Mouse (Mus musculus) brain, adult 10 weeks (tissue): ENCODE measurements around the gene Fbxw22. TPM values are rescaled to one million over a fixed set of nuclear protein-coding genes. Genes with fewer than 3 reads are reported as not detected.

Experiments used
- polyA plus RNA-seq: library from polyadenylated mRNA; stranded (reverse); fragments of 350-450 nt; fragmentation: Illumina TruSeq; extraction: RNeasy Lipid Tissue Mini Kit (QIAGEN cat#74804); gene quantifications from one replicate; pipeline ENCODE4 v1.2.3, GENCODE M21; 2015; ENCODE audit warnings: low read depth, low replicate concordance

Gene Fbxw22
- polyA plus RNA-seq: not detected

DNA sequence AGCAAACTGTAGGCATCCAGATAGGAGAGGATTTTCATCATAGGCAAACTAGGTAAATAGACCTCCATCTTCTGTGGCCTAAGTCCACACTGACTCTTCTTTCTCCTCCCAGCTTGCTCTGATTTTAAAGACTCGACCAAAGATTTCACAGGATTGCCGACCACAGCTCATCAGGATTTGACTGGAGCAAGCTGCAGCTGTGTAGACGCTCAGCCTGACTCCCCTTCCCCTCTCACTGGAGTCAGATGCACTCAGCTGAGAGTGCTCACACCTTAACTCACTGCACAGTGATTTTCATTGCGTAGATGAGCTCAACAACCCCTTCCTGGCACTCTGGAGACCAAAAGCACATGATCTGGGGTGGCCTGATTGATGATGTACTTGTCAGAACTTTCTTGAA lies at the start of gene Fbxw22:
TSS of gene Fbxw22 (minus strand) at position 101 of the 400 bp plus-strand sequence.

DNA sequence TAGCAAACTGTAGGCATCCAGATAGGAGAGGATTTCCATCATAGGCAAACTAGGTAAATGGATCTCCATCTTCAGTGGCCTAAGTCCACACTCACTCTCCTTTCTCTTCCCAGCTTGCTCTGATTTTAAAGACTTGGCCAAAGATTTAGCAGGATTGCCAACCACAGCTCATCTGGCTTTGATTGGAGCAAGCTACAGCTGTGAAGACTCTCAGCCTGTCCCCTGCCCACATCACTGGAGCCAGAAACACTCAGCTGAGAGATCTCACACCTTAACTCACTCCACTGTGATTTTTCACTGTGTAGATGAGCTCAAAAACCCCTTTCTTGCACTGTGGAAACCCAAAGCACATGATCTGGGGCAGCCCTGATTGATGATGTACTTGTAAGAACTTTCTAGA lies 44.9 kb upstream of the Fbxw22 start, which contains the start of gene Fbxw16:
TSS of gene Fbxw16 (minus strand) at position 101 of the 400 bp plus-strand sequence.

GRCm38 (mm10) chr9:109339559-109339958 lies 64.5 kb downstream of the Fbxw22 start, which contains the start of gene Fbxw28:
Fbxw28 (minus strand) TSS chr9:109339659.

Other genes with a start within 250 kb of the Fbxw22 start
- not detected for gene Fbxw21, start 242.3 kb downstream of the Fbxw22 start, polyA plus RNA-seq
- gene Fbxw13, start 208.3 kb downstream of the Fbxw22 start, polyA plus RNA-seq: not detected
- not detected for gene Fbxw20, start 169.5 kb downstream of the Fbxw22 start, polyA plus RNA-seq
- gene Fbxw14, start 116.6 kb downstream of the Fbxw22 start, polyA plus RNA-seq: not detected
- not detected for gene Fbxw28, start 64.6 kb downstream of the Fbxw22 start, polyA plus RNA-seq
- gene Fbxw16, start 44.8 kb upstream of the Fbxw22 start, polyA plus RNA-seq: not detected
- gene Fbxw19, start 91.6 kb upstream of the Fbxw22 start, polyA plus RNA-seq: not detected
- gene Fbxw15, start 164.0 kb upstream of the Fbxw22 start, polyA plus RNA-seq: not detected
- gene Fbxw24, start 221.8 kb upstream of the Fbxw22 start, polyA plus RNA-seq: not detected